Mouse (Mus musculus) bone marrow, adult 2 months (tissue): Measurements from ENCODE around the gene Tenm4.

ENCODE experiments used
- CTCF ChIP-seq: fragments of 200-500 bp; IDR thresholded peaks from 2 replicates; pipeline ENCODE4 v1.5.1; 2011; ENCODE audit warnings: low read length, control low read depth; ENCODE audit not compliant: control insufficient read depth, insufficient read depth
- POLR2A ChIP-seq: fragments of 200-500 bp; IDR thresholded peaks from 2 replicates; pipeline ENCODE4 v1.6.1; 2011; ENCODE audit warnings: low read depth, mild to moderate bottlenecking, control low read depth, low read length, borderline replicate concordance; ENCODE audit not compliant: control insufficient read depth

DNA sequence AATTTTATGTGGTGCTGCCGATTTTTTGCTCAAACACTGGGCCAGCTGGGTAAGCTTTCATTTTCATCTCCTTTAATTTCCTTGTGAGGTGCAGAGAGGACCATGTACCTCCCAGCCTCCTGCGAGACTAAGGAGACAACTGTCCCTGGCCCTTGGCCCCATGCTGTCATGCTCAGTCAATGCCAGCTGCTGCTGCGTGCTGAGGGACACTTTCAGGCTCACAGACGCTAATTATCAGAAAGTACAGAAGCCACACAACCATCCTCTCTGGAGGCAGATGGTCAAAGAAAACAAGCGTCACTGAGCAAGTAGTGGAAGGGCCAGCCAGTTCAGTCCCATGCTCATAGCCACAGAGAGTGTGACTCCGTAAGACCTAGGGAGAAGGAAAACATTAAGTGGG is 287.9 kb downstream of the Tenm4 start:
- TF ChIP-seq CTCF, result no peak
- no peak for TF ChIP-seq POLR2A
